Mouse (Mus musculus) frontal cortex, adult (tissue): ENCODE data around the gene Zfp433.
"Not testable (repeated sequence)": the region's sequence is repeated elsewhere in the genome, so short reads cannot be mapped to it uniquely, and the experiment has no call there.

Source experiments
- ATAC-seq: cut with Nextera tagmentation; 2 replicates; pipeline ENCODE4 v1.9.2; 2017; ENCODE audit warnings: mild to moderate bottlenecking, moderate library complexity, mixed read lengths; ENCODE audit not compliant: low TSS enrichment

The Zfp433 gene

GRCm38 (mm10) chr10:81704531-81705301 lies at the start of gene Zfp433:
TSS of gene Zfp433 (plus strand) at chr10:81704825.
- ATAC-seq: peak; percentile 100

- no peak for ATAC-seq
These were observed 49.4 kb upstream of the Zfp433 start for GRCm38 (mm10) chr10:81655178-81655577.

GRCm38 (mm10) chr10:81656174-81656573 lies 48.5 kb upstream of the Zfp433 start:
- ATAC-seq: no peak

- not testable (repeated sequence) for ATAC-seq
These were observed 17.5 kb upstream of the Zfp433 start for GRCm38 (mm10) chr10:81687114-81687513.

- ATAC-seq: peak; percentile 100
These were observed 66.1 kb downstream of the Zfp433 start, which contains the start of gene Gm3055 for GRCm38 (mm10) chr10:81770506-81771403. TSS of gene Gm3055 (minus strand) at chr10:81771161.

GRCm38 (mm10) chr10:81771404-81771777 lies 66.8 kb downstream of the Zfp433 start:
- not testable (repeated sequence) for ATAC-seq
